Mouse (Mus musculus) erythroblast, embryonic 14.5 days (primary cell): Measurements from ENCODE around the gene Tenm3.

Experiments
- GATA1 ChIP-seq: IDR thresholded peaks from 2 replicates; pipeline ENCODE4 v1.6.1; 2012; ENCODE audit warnings: low read length, inconsistent platforms, mixed read lengths
- TAL1 ChIP-seq: IDR thresholded peaks from 3 replicates; pipeline ENCODE4 v1.6.1; 2012; ENCODE audit warnings: low read length, inconsistent platforms, mixed read lengths

DNA sequence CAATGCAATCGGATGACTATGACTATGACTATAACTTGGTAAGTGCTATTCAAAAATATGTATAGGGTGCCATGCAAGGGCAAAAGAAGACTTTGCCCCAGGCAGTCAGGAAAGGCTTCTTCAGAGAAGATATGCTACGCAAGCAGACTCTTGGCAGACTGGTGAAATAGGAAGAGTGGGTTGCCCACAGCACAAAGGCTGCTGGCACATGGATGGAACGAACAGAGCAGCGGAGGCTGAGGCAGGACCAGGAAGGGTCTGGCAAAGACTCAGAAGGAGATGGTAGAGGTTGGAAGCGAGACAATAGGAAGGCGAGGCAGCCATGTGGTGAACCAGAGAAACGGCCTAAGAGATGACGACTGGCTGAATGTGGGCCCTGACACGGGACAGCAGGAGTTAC, 294.8 kb downstream of the Tenm3 start:
- TF ChIP-seq GATA1 (no peak), TAL1 (no peak)
